ENCODE assay signal across 11 mouse cellular contexts in the genomic region with DNA sequence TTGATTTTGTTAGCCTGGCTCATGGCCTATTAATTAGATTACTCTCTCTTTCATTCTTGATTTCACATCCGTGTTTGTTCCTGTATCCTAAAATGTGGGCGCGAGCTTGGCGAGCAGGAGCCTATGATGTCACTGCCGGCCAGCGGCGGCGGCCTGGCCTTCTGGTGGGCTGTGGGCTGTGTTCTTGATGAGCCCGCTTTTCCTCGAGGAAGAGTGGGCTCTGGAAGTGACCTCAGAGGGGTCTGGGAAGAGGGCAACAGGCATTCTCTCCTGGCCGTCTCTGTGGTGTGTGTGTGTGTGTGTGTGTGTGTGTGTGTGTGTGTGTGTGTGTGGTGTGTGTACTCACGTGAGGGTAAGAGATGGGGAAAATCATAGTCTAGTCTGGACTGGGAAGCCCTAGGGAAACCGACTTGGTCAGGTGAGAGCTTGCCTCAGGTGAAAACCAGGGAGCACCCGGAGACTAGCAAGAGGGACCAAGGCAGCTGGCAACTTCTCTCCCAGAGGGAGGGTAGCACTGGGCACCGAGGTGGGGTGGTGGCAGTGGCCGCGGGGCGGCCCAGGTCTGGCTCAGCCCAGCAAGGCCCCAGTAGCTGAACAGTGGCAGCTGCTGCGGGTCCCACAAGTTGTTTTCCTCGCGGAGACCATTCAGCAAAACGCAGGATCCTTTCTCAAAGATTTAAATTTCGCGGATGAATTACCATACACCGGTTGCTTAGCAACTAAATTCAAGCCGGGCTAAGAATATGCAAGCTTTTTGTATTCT. TPM values are rescaled to one million over a fixed set of nuclear protein-coding genes. Genes with fewer than 3 reads are reported as not detected.
DNase-seq lines count a peak whose midpoint lies in the region; ATAC-seq lines count a peak whose summit lies in the region.
"Had no signal": no experiment of that assay in that cellular context is flagged by ENCODE, and none has a peak within 500 bp of the region (broad histone marks: within the 10 kb centered on the region; RNA-seq: fewer than 3 reads in every experiment).

No protein-coding gene starts in this region.

- WGBS in embryonic facial prominence, embryonic 15.5 days = 8% methylated on average over 26 of the region's 26 CpGs
- under 1% methylated on average over 26 of the region's 26 CpGs for WGBS in kidney, embryonic 14.5 days
- WGBS in neural tube, embryonic 11.5 days = under 1% methylated on average over 26 of the region's 26 CpGs
- 6% methylated on average over 26 of the region's 26 CpGs for WGBS in liver, embryonic 12.5 days (ENCODE audit: insufficient replicate concordance)

- H3K27me3 ChIP-seq in embryonic facial prominence, embryonic 15.5 days = peaks cover 80% of the 10 kb centered on the region
- peaks cover 82% of the 10 kb centered on the region for H3K27me3 ChIP-seq in kidney, embryonic 14.5 days (ENCODE audit: control insufficient read depth, insufficient read depth, low read length)
- H3K27me3 ChIP-seq in neural tube, embryonic 11.5 days (ENCODE audit: control insufficient read depth, insufficient read depth, low read length) = peaks cover 33% of the 10 kb centered on the region
- peaks cover 93% of the 10 kb centered on the region for H3K27me3 ChIP-seq in liver, embryonic 12.5 days (replicated peaks)

- H3K4me2 ChIP-seq in embryonic facial prominence, embryonic 15.5 days (replicated peaks) = peak overlapping the region; percentile 30
- peak overlapping the region; percentile 19; the same call in 1 of the 2 replicates for H3K4me2 ChIP-seq in kidney, embryonic 14.5 days (replicated peaks; ENCODE audit: low read depth, low read length)
- H3K4me2 ChIP-seq in neural tube, embryonic 11.5 days (ENCODE audit: low read depth) = peak overlapping the region; percentile 63
- H3K4me2 ChIP-seq in liver, embryonic 12.5 days = no peak overlapping the region
- H3K4me2 ChIP-seq: liver, embryonic 13.5 days had no signal

- DNase-seq in kidney, adult 11 months = peak; percentile 61
- DNase-seq in kidney, postnatal 10 days = no peak
- peak; percentile 79 for DNase-seq in neural tube, embryonic 11.5 days (ENCODE audit: low spot score)
- DNase-seq in gastrocnemius, adult 18-20 months (ENCODE audit: low spot score) = no peak
- DNase-seq in lung, postnatal 25 days (ENCODE audit: low spot score) = no peak
- DNase-seq: liver, embryonic 13.5 days; thymus, adult 18-20 months had no signal

- peak overlapping the region; percentile 16 for H3K4me3 ChIP-seq in embryonic facial prominence, embryonic 15.5 days (replicated peaks)
- peak overlapping the region; percentile 16; the same call in 1 of the 2 replicates for H3K4me3 ChIP-seq in kidney, embryonic 14.5 days (ENCODE audit: low read length)
- peak overlapping the region; percentile 25 for H3K4me3 ChIP-seq in neural tube, embryonic 11.5 days (ENCODE audit: low read depth, low read length)
- no peak overlapping the region for H3K4me3 ChIP-seq in liver, embryonic 12.5 days
- H3K4me3 ChIP-seq: liver, embryonic 13.5 days had no signal

- ATAC-seq in embryonic facial prominence, embryonic 15.5 days (ENCODE audit: insufficient number of reproducible peaks, low FRiP score, low TSS enrichment, low read depth) = peak; percentile 27; the same call in 1 of the 2 replicates
- ATAC-seq in kidney, embryonic 14.5 days (ENCODE audit: low FRiP score, low TSS enrichment) = peak; percentile 58
- ATAC-seq in neural tube, embryonic 11.5 days (ENCODE audit: insufficient read depth, low FRiP score, low TSS enrichment) = peak; percentile 88
- ATAC-seq in liver, embryonic 12.5 days = no peak

- H3K9ac ChIP-seq in embryonic facial prominence, embryonic 15.5 days = no peak overlapping the region
- H3K9ac ChIP-seq in kidney, embryonic 14.5 days (ENCODE audit: low read depth, low read length) = no peak overlapping the region
- peak overlapping the region; percentile 52; the same call in 1 of the 2 replicates for H3K9ac ChIP-seq in neural tube, embryonic 11.5 days (ENCODE audit: low read length)
- H3K9ac ChIP-seq in liver, embryonic 12.5 days = no peak overlapping the region
- H3K9ac ChIP-seq: liver, embryonic 13.5 days had no signal

- H3K9me3 ChIP-seq in embryonic facial prominence, embryonic 15.5 days (replicated peaks) = no peaks in the 10 kb centered on the region
- no peaks in the 10 kb centered on the region for H3K9me3 ChIP-seq in kidney, embryonic 14.5 days (ENCODE audit: control insufficient read depth, low read length)
- H3K9me3 ChIP-seq in neural tube, embryonic 11.5 days (ENCODE audit: control insufficient read depth, low read length) = no peaks in the 10 kb centered on the region
- no peaks in the 10 kb centered on the region for H3K9me3 ChIP-seq in liver, embryonic 12.5 days (replicated peaks)
- H3K9me3 ChIP-seq: liver, embryonic 13.5 days had no signal

- no peaks in the 10 kb centered on the region for H3K36me3 ChIP-seq in embryonic facial prominence, embryonic 15.5 days
- H3K36me3 ChIP-seq in kidney, embryonic 14.5 days (ENCODE audit: control insufficient read depth, insufficient read depth, low read length) = no peaks in the 10 kb centered on the region
- H3K36me3 ChIP-seq in neural tube, embryonic 11.5 days (ENCODE audit: control insufficient read depth, insufficient read depth, low read length) = 0 out of 2 replicates have a peak, but pooled peaks cover 2% of the 10 kb centered on the region
- H3K36me3 ChIP-seq in liver, embryonic 12.5 days = no peaks in the 10 kb centered on the region
- H3K36me3 ChIP-seq: liver, embryonic 13.5 days had no signal

- H3K27ac ChIP-seq in embryonic facial prominence, embryonic 15.5 days (replicated peaks) = no peak overlapping the region
- H3K27ac ChIP-seq in kidney, embryonic 14.5 days (ENCODE audit: low read depth, low read length) = peak overlapping the region; percentile 55; the same call in 1 of the 2 replicates
- peak overlapping the region; percentile 81 for H3K27ac ChIP-seq in neural tube, embryonic 11.5 days (ENCODE audit: low read depth, low read length)
- no peak overlapping the region for H3K27ac ChIP-seq in liver, embryonic 12.5 days
- H3K27ac ChIP-seq: liver, embryonic 13.5 days had no signal

- 0 out of 2 replicates have a peak, but pooled peaks cover 5% of the 10 kb centered on the region for H3K4me1 ChIP-seq in embryonic facial prominence, embryonic 15.5 days
- no peaks in the 10 kb centered on the region for H3K4me1 ChIP-seq in kidney, embryonic 14.5 days (ENCODE audit: control insufficient read depth, insufficient read depth, low read length)
- H3K4me1 ChIP-seq in neural tube, embryonic 11.5 days (ENCODE audit: control insufficient read depth, insufficient read depth, low read length) = peaks cover 28% of the 10 kb centered on the region
- H3K4me1 ChIP-seq in liver, embryonic 12.5 days = no peaks in the 10 kb centered on the region
- H3K4me1 ChIP-seq: liver, embryonic 13.5 days had no signal

RNA-seq across cellular contexts. Expression of a gene that starts 8.5 kb away (rescaled TPM):
- 3.9 and 4.4 TPM in 2 replicates for polyA plus RNA-seq in embryonic facial prominence, embryonic 15.5 days (2015; fragmentation: Nextera tagmentation; extraction: Ambion mirVana)
- polyA plus RNA-seq in kidney, embryonic 14.5 days (2014; fragmentation: Nextera tagmentation; extraction: Ambion mirVana) = 8.5 and 8.8 TPM in 2 replicates
- polyA plus RNA-seq in neural tube, embryonic 11.5 days (2014; fragmentation: Nextera tagmentation; extraction: Ambion mirVana) = 11.4 and 11.9 TPM in 2 replicates
- total RNA-seq in gastrocnemius, adult 18-20 months (2021) = not detected
- 0.02 TPM in 2 replicates for polyA plus RNA-seq in liver, embryonic 12.5 days (2016; fragmentation: Nextera tagmentation; extraction: Ambion mirVana)
- polyA plus RNA-seq: heart, postnatal 0 days had no signal

Comparison
In these comparisons a context has a peak if more than half of its experiments do, and no peak if none do; other contexts are left out.
1. DNase-seq: peak in kidney, adult 11 months (single experiment) and neural tube, embryonic 11.5 days (single experiment); none in kidney, postnatal 10 days (single experiment), gastrocnemius, adult 18-20 months (single experiment) and lung, postnatal 25 days (single experiment).
2. H3K27ac ChIP-seq: peak in kidney, embryonic 14.5 days (single experiment) and neural tube, embryonic 11.5 days (single experiment); none in embryonic facial prominence, embryonic 15.5 days (single experiment) and liver, embryonic 12.5 days (single experiment).